Mouse (Mus musculus): Measurements from ENCODE around the gene Kank1.

DNA sequence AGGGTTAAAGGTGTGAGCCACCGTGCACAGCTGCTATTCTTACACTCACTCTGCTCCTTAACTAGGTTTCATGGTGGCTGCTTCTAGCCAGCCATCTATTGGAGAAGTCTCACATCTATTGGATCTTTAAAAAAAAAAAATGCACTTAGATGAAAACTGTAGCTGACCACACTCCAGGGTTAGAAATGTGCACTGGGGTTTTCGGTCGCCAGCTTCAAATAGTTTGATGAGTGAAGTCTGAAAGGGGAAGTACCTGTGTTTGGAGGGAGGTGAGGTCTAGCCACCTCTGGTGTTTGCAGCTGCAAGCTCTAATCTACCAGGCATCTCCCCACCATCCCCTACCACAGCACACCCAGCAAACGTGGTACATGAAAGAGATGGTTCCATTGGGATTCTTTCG, 74.2 kb downstream of the Kank1 start:
- TF ChIP-seq GATA1 (IDR thresholded peaks at IDR 0.05; ENCODE audit: low read length) (no peak), TAL1 (IDR thresholded peaks at IDR 0.05; ENCODE audit: low read length) (no peak)
